Mouse (Mus musculus): Measurements from ENCODE around the gene Mrps33. TPM values are rescaled to one million over a fixed set of nuclear protein-coding genes. Genes with fewer than 3 reads are reported as not detected.
A peak's percentile ranks its signal among the peaks of the same experiment; 100 is the strongest.

Mrps33 gene
- polyA plus RNA-seq, 1 experiment from 2014 or later = 205 TPM

GRCm38 (mm10) chr6:39797076-39797475 lies 13.7 kb downstream of the Mrps33 start:
- Histone ChIP-seq H3K9me3 (replicated peaks) (no peaks in the 10 kb centered on the region), H3K27me3 (no peaks in the 10 kb centered on the region), H3K36me3 (peaks cover 20% of the 10 kb centered on the region), H3K4me1 (no peaks in the 10 kb centered on the region), H3K27ac (no peak overlapping the region), H3K4me2 (replicated peaks) (no peak overlapping the region), H3K4me3 (no peak overlapping the region), H3K9ac (no peak overlapping the region)
- no peak for ATAC-seq (ENCODE audit: low FRiP score)
- WGBS = 83% methylated on average over 2 of the region's 2 CpGs

- no peaks in the 10 kb centered on the region for H3K27me3 ChIP-seq
- ATAC-seq (ENCODE audit: low FRiP score) = no peak
- H3K27ac ChIP-seq = no peak overlapping the region
- H3K4me3 ChIP-seq = no peak overlapping the region
- no peak overlapping the region for H3K9ac ChIP-seq
- H3K4me1 ChIP-seq = no peaks in the 10 kb centered on the region
- peaks cover 14% of the 10 kb centered on the region for H3K36me3 ChIP-seq
- 81% methylated on average over 1 of the region's 1 CpGs for WGBS
- H3K9me3 ChIP-seq (replicated peaks) = no peaks in the 10 kb centered on the region
- H3K4me2 ChIP-seq (replicated peaks) = no peak overlapping the region
Observed at GRCm38 (mm10) chr6:39796150-39796549, 14.6 kb downstream of the Mrps33 start.

GRCm38 (mm10) chr6:39791806-39792205 lies 19.0 kb downstream of the Mrps33 start:
- H3K4me2 ChIP-seq (replicated peaks) = no peak overlapping the region
- H3K4me1 ChIP-seq = peaks cover 7% of the 10 kb centered on the region
- H3K27ac ChIP-seq = no peak overlapping the region
- no peak overlapping the region for H3K9ac ChIP-seq
- H3K27me3 ChIP-seq = no peaks in the 10 kb centered on the region
- H3K9me3 ChIP-seq (replicated peaks) = no peaks in the 10 kb centered on the region
- no peak for ATAC-seq (ENCODE audit: low FRiP score)
- WGBS = 60% methylated on average over 5 of the region's 5 CpGs
- no peaks in the 10 kb centered on the region for H3K36me3 ChIP-seq
- H3K4me3 ChIP-seq = no peak overlapping the region

- H3K27ac ChIP-seq = no peak overlapping the region
- no peak for ATAC-seq (ENCODE audit: low FRiP score)
- H3K4me3 ChIP-seq = no peak overlapping the region
- H3K27me3 ChIP-seq = no peaks in the 10 kb centered on the region
- H3K9me3 ChIP-seq (replicated peaks) = no peaks in the 10 kb centered on the region
- no peak overlapping the region for H3K9ac ChIP-seq
- H3K4me2 ChIP-seq (replicated peaks) = no peak overlapping the region
- H3K4me1 ChIP-seq = peaks cover 7% of the 10 kb centered on the region
- H3K36me3 ChIP-seq = no peaks in the 10 kb centered on the region
Observed at GRCm38 (mm10) chr6:39788408-39788807, 22.4 kb downstream of the Mrps33 start.

GRCm38 (mm10) chr6:39787783-39788182 lies 23.0 kb downstream of the Mrps33 start:
- WGBS = 10% methylated on average over 9 of the region's 9 CpGs
- H3K4me2 ChIP-seq (replicated peaks) = peak overlapping the region; percentile 18
- peak; percentile 43; the same call in 1 of the 2 replicates for ATAC-seq (ENCODE audit: low FRiP score)

GRCm38 (mm10) chr6:39785944-39786343 lies 24.8 kb downstream of the Mrps33 start:
- WGBS = 87% methylated on average over 5 of the region's 5 CpGs
- ATAC-seq (ENCODE audit: low FRiP score) = no peak
- no peak overlapping the region for H3K27ac ChIP-seq
- no peaks in the 10 kb centered on the region for H3K36me3 ChIP-seq
- no peaks in the 10 kb centered on the region for H3K27me3 ChIP-seq
- no peaks in the 10 kb centered on the region for H3K9me3 ChIP-seq (replicated peaks)
- H3K4me1 ChIP-seq = peaks cover 17% of the 10 kb centered on the region
- H3K4me3 ChIP-seq = no peak overlapping the region
- no peak overlapping the region for H3K4me2 ChIP-seq (replicated peaks)
- H3K9ac ChIP-seq = no peak overlapping the region

More at GRCm38 (mm10) chr6:39787783-39788182, 23.0 kb downstream of the Mrps33 start:
- no peak overlapping the region for H3K27ac ChIP-seq
- no peaks in the 10 kb centered on the region for H3K27me3 ChIP-seq
- peaks cover 7% of the 10 kb centered on the region for H3K4me1 ChIP-seq
- H3K9me3 ChIP-seq (replicated peaks) = no peaks in the 10 kb centered on the region
- no peak overlapping the region for H3K9ac ChIP-seq
- H3K36me3 ChIP-seq = no peaks in the 10 kb centered on the region
- H3K4me3 ChIP-seq = no peak overlapping the region

- H3K4me2 ChIP-seq (replicated peaks) = no peak overlapping the region
- no peak for ATAC-seq (ENCODE audit: low FRiP score)
- H3K4me1 ChIP-seq = peaks cover 20% of the 10 kb centered on the region
- H3K4me3 ChIP-seq = no peak overlapping the region
- H3K27ac ChIP-seq = no peak overlapping the region
- no peak overlapping the region for H3K9ac ChIP-seq
- no peaks in the 10 kb centered on the region for H3K27me3 ChIP-seq
- H3K9me3 ChIP-seq (replicated peaks) = no peaks in the 10 kb centered on the region
- no peaks in the 10 kb centered on the region for H3K36me3 ChIP-seq
- 67% methylated on average over 7 of the region's 7 CpGs for WGBS
Observed at GRCm38 (mm10) chr6:39783521-39783920, 27.3 kb downstream of the Mrps33 start.

GRCm38 (mm10) chr6:39782618-39783017 lies 28.2 kb downstream of the Mrps33 start:
- no peak for ATAC-seq (ENCODE audit: low FRiP score)
- Histone ChIP-seq H3K27ac (no peak overlapping the region), H3K4me3 (no peak overlapping the region), H3K4me2 (replicated peaks) (no peak overlapping the region), H3K4me1 (peaks cover 15% of the 10 kb centered on the region), H3K36me3 (no peaks in the 10 kb centered on the region), H3K9ac (no peak overlapping the region), H3K9me3 (replicated peaks) (no peaks in the 10 kb centered on the region), H3K27me3 (no peaks in the 10 kb centered on the region)
- 29% methylated on average over 3 of the region's 3 CpGs for WGBS

- H3K27ac ChIP-seq = no peak overlapping the region
- H3K27me3 ChIP-seq = no peaks in the 10 kb centered on the region
- H3K4me1 ChIP-seq = peaks cover 12% of the 10 kb centered on the region
- no peaks in the 10 kb centered on the region for H3K9me3 ChIP-seq (replicated peaks)
- no peak overlapping the region for H3K4me3 ChIP-seq
- no peak overlapping the region for H3K9ac ChIP-seq
- H3K36me3 ChIP-seq = no peaks in the 10 kb centered on the region
- no peak for ATAC-seq (ENCODE audit: low FRiP score)
- WGBS = 53% methylated on average over 17 of the region's 17 CpGs
- H3K4me2 ChIP-seq (replicated peaks) = no peak overlapping the region
Observed at GRCm38 (mm10) chr6:39781766-39782530, 28.8 kb downstream of the Mrps33 start.

- WGBS = 1% methylated on average over 18 of the region's 18 CpGs
- ATAC-seq (ENCODE audit: low FRiP score) = peak; percentile 68; the same call in 1 of the 2 replicates
Observed at GRCm38 (mm10) chr6:39780857-39781666, 29.7 kb downstream of the Mrps33 start.

GRCm38 (mm10) chr6:39778506-39778905 lies 32.3 kb downstream of the Mrps33 start:
- H3K9ac ChIP-seq = no peak overlapping the region

More at GRCm38 (mm10) chr6:39780857-39781666, 29.7 kb downstream of the Mrps33 start:
- Histone ChIP-seq H3K27ac (no peak overlapping the region), H3K9ac (0 out of 2 replicates have a peak overlapping the region, but pooled peaks have one; percentile 13), H3K9me3 (replicated peaks) (no peaks in the 10 kb centered on the region), H3K4me3 (peak overlapping the region; percentile 3), H3K27me3 (no peaks in the 10 kb centered on the region), H3K4me1 (peaks cover 12% of the 10 kb centered on the region), H3K4me2 (replicated peaks) (peak overlapping the region; percentile 44), H3K36me3 (no peaks in the 10 kb centered on the region)

GRCm38 (mm10) chr6:39776275-39776674 lies 34.5 kb downstream of the Mrps33 start:
- Histone ChIP-seq H3K27ac (no peak overlapping the region), H3K36me3 (no peaks in the 10 kb centered on the region), H3K4me3 (no peak overlapping the region), H3K4me1 (peaks cover 6% of the 10 kb centered on the region), H3K27me3 (no peaks in the 10 kb centered on the region), H3K4me2 (replicated peaks) (no peak overlapping the region), H3K9me3 (replicated peaks) (no peaks in the 10 kb centered on the region), H3K9ac (no peak overlapping the region)
- ATAC-seq (ENCODE audit: low FRiP score) = no peak
- 87% methylated on average over 6 of the region's 6 CpGs for WGBS

More at GRCm38 (mm10) chr6:39778506-39778905, 32.3 kb downstream of the Mrps33 start:
- no peak for ATAC-seq (ENCODE audit: low FRiP score)
- Histone ChIP-seq H3K4me2 (replicated peaks) (no peak overlapping the region), H3K9me3 (replicated peaks) (no peaks in the 10 kb centered on the region), H3K36me3 (no peaks in the 10 kb centered on the region), H3K27ac (no peak overlapping the region), H3K4me3 (no peak overlapping the region), H3K4me1 (peaks cover 12% of the 10 kb centered on the region), H3K27me3 (no peaks in the 10 kb centered on the region)
- whole genome bisulfite sequencing = 86% methylated on average over 1 of the region's 1 CpGs

Measured in hindbrain, embryonic 12.5 days (tissue).